Mouse (Mus musculus) bone marrow, adult 2 months (tissue): ENCODE measurements at regions not wholly inside any gene's neighbourhood (a gene's known extent, or its start where the extent isn't known, plus 50 kb on each side); places are given as distances from the start of the nearest gene placed in this dataset.

Experiments used
- H3K27ac ChIP-seq: fragments of 200-500 bp; 2 replicates; pipeline ENCODE4 v1.5.1; 2012; ENCODE audit warnings: low read depth, mild to moderate bottlenecking, control low read depth, inconsistent platforms, low read length; ENCODE audit not compliant: control insufficient read depth, poor library complexity, insufficient read depth
- H3K4me1 ChIP-seq: fragments of 200-500 bp; 2 replicates; pipeline ENCODE4 v1.6.1; 2011; ENCODE audit warnings: low read length; ENCODE audit not compliant: control insufficient read depth, insufficient read depth
- H3K4me3 ChIP-seq: fragments of 200-500 bp; replicated peaks from 2 replicates; pipeline ENCODE3; 2011; ENCODE audit warnings: mild to moderate bottlenecking, low read depth, low read length, control low read depth; ENCODE audit not compliant: control insufficient read depth
- CTCF ChIP-seq: fragments of 200-500 bp; IDR thresholded peaks from 2 replicates; pipeline ENCODE4 v1.5.1; 2011; ENCODE audit warnings: low read length, control low read depth; ENCODE audit not compliant: control insufficient read depth, insufficient read depth
- POLR2A ChIP-seq: fragments of 200-500 bp; IDR thresholded peaks from 2 replicates; pipeline ENCODE4 v1.6.1; 2011; ENCODE audit warnings: low read depth, mild to moderate bottlenecking, control low read depth, low read length, borderline replicate concordance; ENCODE audit not compliant: control insufficient read depth
- WGBS: fragments of 180-500 bp; shearing (Covaris S2); methylation state at CpG from one replicate; pipeline ENCODE4 v1.1.7; 2018; 5-methylcytosine and 5-hydroxymethylcytosine counted together

DNA sequence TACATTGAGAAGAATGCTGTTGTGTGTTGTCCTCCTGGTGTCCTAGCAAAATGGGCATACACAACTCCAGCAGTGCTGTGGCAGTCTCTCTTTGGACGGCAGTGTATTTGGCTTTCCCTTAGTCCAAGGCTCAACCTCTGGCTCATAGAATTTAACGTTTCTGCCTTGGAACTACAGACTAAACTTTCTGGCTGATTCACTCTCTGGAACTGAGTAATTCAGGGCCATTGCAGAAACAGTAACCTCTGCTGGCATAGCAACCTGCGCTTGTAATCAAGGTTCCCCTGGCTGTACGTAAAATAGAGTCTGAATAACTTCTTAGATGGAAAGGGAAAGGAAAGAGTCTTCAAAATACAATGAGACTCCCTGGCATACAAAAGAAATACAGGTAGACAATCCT lies 545.7 kb downstream of the Gsdmc2 start:
- no peak for TF ChIP-seq POLR2A
- TF ChIP-seq CTCF: no peak
- whole genome bisulfite sequencing: 80% methylated on average over 4 of the region's 4 CpGs
- H3K4me1 ChIP-seq: no peaks in the 10 kb centered on the region
- H3K27ac ChIP-seq: no peak overlapping the region
- H3K4me3 ChIP-seq: no peak overlapping the region

DNA sequence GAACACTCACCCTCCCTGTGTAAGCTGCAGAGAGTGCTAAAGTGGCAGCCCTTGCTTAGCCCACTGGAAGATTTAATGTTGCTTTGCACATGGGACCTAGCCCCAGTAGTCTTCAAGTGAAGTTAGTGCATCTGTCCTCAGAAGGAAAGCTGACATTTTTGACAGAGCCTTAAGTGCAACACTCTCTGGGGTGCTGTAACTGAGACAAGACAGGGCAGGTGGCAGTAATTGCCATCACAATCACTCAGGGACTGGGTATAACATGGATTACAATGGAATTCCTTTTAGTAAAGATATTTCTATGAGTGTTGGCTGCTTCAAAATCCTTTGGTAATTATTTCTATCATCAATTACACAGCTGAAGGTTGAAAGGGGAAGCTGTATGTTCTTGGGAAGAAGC lies 556.4 kb downstream of the Gsdmc2 start:
- Histone ChIP-seq H3K4me1 (no peaks in the 10 kb centered on the region), H3K4me3 (no peak overlapping the region), H3K27ac (no peak overlapping the region)
- no peak for TF ChIP-seq POLR2A
- TF ChIP-seq CTCF: no peak

DNA sequence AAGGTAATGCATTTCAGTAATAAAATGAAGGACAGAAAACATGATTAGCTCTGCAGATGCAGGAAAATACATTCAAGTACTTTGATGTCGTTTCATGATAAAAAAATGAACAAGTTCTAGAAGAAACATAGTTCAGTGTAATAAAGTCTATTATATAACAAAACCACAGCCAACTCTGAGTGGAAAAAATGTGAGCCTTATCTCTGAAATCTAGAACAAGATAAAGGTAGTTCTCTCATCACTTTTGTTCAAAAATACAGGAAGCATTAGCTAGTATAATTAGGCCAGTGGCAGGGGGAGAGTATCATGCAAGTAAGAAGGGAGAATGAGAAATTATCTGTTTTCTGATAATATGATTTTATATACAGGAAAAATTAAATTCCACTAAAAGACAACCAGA lies 559.0 kb downstream of the Gsdmc2 start:
- no peak overlapping the region for H3K27ac ChIP-seq
- WGBS: 40% methylated on average over 1 of the region's 1 CpGs
- no peaks in the 10 kb centered on the region for H3K4me1 ChIP-seq
- no peak for TF ChIP-seq POLR2A
- H3K4me3 ChIP-seq: no peak overlapping the region

DNA sequence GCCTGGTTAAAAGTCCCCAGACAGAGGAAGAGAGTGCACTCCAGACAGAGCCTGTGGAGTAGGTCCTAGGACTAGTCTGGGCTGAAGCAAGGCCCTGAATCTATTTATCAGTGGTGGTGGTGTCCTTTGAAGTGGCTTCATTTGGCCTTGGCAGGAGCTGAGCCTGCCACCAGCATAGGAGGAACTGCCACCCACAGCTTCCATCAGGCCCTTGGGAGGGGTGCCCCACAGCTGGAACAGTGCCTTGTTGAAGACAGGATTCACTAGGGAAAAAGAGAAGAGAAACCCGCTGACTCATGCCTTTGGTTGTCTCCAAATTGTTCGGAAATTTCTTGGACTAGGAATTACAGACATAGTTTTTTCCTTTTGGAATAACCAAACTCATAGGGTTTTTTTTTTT lies 574.6 kb downstream of the Gsdmc2 start:
- no peaks in the 10 kb centered on the region for H3K4me1 ChIP-seq
- no peak overlapping the region for H3K4me3 ChIP-seq
- no peak overlapping the region for H3K27ac ChIP-seq
- 71% methylated on average over 2 of the region's 2 CpGs for WGBS
- TF ChIP-seq POLR2A: 0 out of 2 replicates have a peak, but pooled peaks have one; percentile 6
- TF ChIP-seq CTCF: no peak

DNA sequence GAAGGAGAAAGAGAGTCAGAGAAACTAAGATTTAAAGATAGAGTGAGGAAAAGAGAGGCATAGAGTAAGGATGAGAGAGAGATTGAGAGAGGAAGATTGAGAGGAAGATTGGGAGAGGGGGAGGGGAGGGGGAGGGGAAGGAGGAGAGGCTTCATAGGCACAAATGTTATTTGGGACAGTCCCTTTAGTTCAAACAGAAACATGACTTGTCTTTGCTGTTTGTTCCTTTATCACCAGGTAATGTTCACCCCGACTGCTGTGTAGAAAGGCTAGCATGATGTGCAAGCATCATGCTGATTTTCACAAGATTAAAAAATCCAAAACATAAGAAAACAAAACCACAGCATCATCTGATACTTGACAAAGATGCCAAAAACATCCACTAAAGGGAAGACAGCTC lies 579.1 kb downstream of the Gsdmc2 start:
- Histone ChIP-seq H3K4me3 (no peak overlapping the region), H3K4me1 (no peaks in the 10 kb centered on the region), H3K27ac (no peak overlapping the region)
- TF ChIP-seq CTCF (no peak), POLR2A (no peak)
- 78% methylated on average over 1 of the region's 1 CpGs for WGBS

DNA sequence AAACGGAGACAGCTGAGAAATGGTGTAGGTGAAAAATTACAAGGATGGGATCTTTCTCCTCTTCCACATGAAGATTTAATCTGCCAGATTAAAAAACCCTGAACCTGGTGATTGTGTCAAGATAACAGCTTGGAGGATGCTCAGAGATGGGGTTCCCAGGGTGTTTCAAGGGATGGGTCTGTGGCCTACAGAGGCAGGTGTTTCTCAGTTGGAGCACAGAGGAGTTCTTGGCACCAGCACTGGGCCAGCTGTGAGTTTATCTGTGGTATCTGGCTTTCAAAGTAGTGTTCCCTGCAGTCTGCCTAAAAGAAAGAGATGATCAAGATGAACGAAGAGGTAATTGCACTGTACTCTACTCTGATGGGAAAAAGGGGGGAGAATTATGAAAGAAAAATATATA lies 589.2 kb downstream of the Gsdmc2 start:
- WGBS: 77% methylated on average over 2 of the region's 2 CpGs

DNA sequence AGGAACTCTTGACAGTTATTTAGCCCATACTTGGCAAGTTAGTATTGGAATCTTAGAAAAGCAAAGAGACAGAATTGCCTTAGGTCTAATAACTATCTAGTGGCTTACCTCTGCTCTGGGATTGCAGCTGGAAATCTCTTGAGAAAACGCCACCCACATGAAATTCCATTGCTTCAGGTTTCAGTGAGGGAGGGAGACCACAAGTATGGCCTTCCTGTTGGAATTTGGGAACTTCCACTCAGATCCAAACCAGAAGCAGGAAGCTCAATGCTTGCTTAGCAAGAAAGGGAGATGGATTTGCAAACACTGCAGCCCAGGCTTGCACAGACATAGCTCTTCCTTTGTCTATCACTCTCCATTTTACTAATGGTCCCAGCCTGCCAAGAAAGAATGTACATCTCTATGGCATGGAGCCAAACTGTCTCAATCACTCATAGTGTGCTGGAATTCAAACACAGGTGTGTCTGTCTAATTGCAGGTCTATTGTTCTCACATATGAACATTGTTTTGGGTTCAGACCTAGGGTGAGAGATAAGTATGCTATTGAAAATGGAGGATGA lies 592.1 kb downstream of the Gsdmc2 start:
- Histone ChIP-seq H3K4me1 (no peaks in the 10 kb centered on the region), H3K4me3 (no peak overlapping the region), H3K27ac (no peak overlapping the region)
- TF ChIP-seq CTCF (no peak), POLR2A (no peak)
- WGBS: 45% methylated on average over 1 of the region's 1 CpGs

More for the DNA sequence above, 589.2 kb downstream of the Gsdmc2 start:
- TF ChIP-seq POLR2A (no peak), CTCF (no peak)
- H3K27ac ChIP-seq: no peak overlapping the region
- H3K4me1 ChIP-seq: no peaks in the 10 kb centered on the region
- H3K4me3 ChIP-seq: no peak overlapping the region

DNA sequence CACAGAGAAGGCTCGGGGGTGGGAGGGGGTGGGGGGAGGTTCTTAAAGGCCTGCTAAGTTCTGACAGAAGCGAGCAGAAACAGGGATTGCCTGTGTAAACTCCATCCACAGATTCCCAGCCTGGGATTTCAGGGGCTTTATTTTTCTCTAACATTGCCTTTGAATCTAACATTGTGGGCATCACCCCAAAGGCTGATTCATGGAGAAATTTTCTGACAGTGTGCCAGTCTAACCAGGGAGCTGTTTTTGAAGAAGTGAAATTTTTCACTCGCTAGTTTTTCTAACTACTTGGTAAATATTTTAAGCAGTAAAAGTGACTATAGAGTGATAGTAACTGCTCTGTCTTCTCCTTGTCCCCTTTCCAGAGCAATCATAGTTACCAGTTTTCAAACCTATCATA lies 606.4 kb downstream of the Gsdmc2 start:
- no peaks in the 10 kb centered on the region; the same call in 1 of the 2 replicates for H3K4me1 ChIP-seq
- H3K27ac ChIP-seq: no peak overlapping the region
- no peak overlapping the region for H3K4me3 ChIP-seq
- WGBS: 65% methylated on average over 3 of the region's 3 CpGs
- TF ChIP-seq POLR2A (no peak), CTCF (no peak)

DNA sequence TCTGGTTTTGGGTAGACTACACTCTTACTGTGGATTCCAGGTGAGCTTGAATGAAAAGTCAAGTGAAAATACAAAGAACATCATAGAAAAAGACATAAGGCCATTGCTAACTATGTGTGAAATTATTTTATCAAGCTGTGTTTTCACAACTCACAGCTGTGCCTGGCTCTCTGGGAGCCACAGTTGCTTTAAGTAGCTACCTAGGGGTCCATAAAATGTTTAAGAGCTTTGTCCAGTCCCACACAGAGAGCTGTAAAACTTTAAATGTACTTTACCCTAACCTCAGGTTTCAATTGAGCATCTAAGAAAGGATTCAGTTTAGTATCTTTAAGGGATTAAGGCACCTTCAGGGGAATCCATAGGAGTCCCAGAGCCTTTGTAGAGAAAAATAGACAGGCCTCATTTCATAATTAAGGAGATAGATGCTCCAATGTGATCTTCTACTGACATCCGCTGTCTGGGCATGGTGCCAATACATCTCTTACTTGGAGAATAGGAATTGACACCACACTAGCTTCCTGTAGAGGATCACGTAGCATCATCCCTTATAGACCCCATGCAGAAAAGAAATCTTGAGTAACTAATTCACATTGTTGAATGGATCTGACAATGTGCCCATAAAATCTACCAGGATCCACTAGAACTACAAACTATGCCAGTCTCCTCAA lies 626.5 kb downstream of the Gsdmc2 start:
- WGBS: 74% methylated on average over 2 of the region's 2 CpGs
- H3K4me3 ChIP-seq: no peak overlapping the region
- TF ChIP-seq CTCF (no peak), POLR2A (no peak)
- H3K4me1 ChIP-seq: no peaks in the 10 kb centered on the region
- H3K27ac ChIP-seq: no peak overlapping the region
